Mouse (Mus musculus) heart, postnatal 36 days (tissue): ENCODE measurements at regions not wholly inside any gene's neighbourhood (a gene's known extent, or its start where the extent isn't known, plus 50 kb on each side); places are given as distances from the start of the nearest gene placed in this dataset.

Source experiments
- DNase-seq, 2 experiments: peaks; one replicate each; pipeline ENCODE4 v3.0.0; 2021 to 2022
- intact Hi-C: fragments of 180-260 bp; cut with DNase I; formaldehyde crosslinking; loops from one replicate; pipeline ENCODE4 v1.15.1; 2025

GRCm38 (mm10) chr14:100461141-100462043 lies 176.9 kb upstream of the Klf12 start:
- intact Hi-C loops, result no loop called here
- DNase-seq, result peak; percentile 38 to 40

- intact Hi-C loops, result loop anchor here (2.0 to 5.0 kb wide), 3 partner anchors 172 to 449 kb away; no protein-coding TSS in a partner anchor
- no peak for DNase-seq
These were observed 175.3 kb upstream of the Klf12 start for GRCm38 (mm10) chr14:100459601-100460290.

GRCm38 (mm10) chr14:100458727-100459447 lies 174.4 kb upstream of the Klf12 start:
- intact Hi-C loops, result loop anchor here (2.0 to 5.0 kb wide), 3 partner anchors 172 to 448 kb away; no protein-coding TSS in a partner anchor
- DNase-seq, result peak in 1 of 2 experiments; percentile 18

- DNase-seq, result no peak
- intact Hi-C loops, result loop anchor here (2.0 to 5.0 kb wide), 3 partner anchors 171 to 447 kb away; no protein-coding TSS in a partner anchor
These were observed 173.6 kb upstream of the Klf12 start for GRCm38 (mm10) chr14:100457870-100458726.

GRCm38 (mm10) chr14:100446130-100446529 lies 161.7 kb upstream of the Klf12 start:
- DNase-seq, result no peak
- intact Hi-C loops, result no loop called here

- no peak for DNase-seq
- intact Hi-C loops, result no loop called here
These were observed 160.4 kb upstream of the Klf12 start for GRCm38 (mm10) chr14:100444848-100445247.

GRCm38 (mm10) chr14:100444099-100444498 lies 159.6 kb upstream of the Klf12 start:
- intact Hi-C loops, result no loop called here
- no peak for DNase-seq

GRCm38 (mm10) chr14:100437552-100437951 lies 153.1 kb upstream of the Klf12 start:
- no peak for DNase-seq
- intact Hi-C loops, result no loop called here

- intact Hi-C loops, result no loop called here
These were observed 145.2 kb upstream of the Klf12 start for GRCm38 (mm10) chr14:100429662-100430061.

GRCm38 (mm10) chr14:100426399-100426798 lies 141.9 kb upstream of the Klf12 start:
- no peak for DNase-seq
- intact Hi-C loops, result no loop called here

More at GRCm38 (mm10) chr14:100429662-100430061, 145.2 kb upstream of the Klf12 start:
- DNase-seq, result no peak

- no peak for DNase-seq
- intact Hi-C loops, result no loop called here
These were observed 139.3 kb upstream of the Klf12 start for GRCm38 (mm10) chr14:100423790-100424189.

GRCm38 (mm10) chr14:100421666-100422065 lies 137.2 kb upstream of the Klf12 start:
- DNase-seq, result no peak
- intact Hi-C loops, result no loop called here

GRCm38 (mm10) chr14:100415099-100415498 lies 130.6 kb upstream of the Klf12 start:
- intact Hi-C loops, result no loop called here
- no peak for DNase-seq

- no peak for DNase-seq
- intact Hi-C loops, result no loop called here
These were observed 127.7 kb upstream of the Klf12 start for GRCm38 (mm10) chr14:100412211-100412610.

- DNase-seq, result no peak
- intact Hi-C loops, result no loop called here
These were observed 112.7 kb upstream of the Klf12 start for GRCm38 (mm10) chr14:100397191-100397590.

GRCm38 (mm10) chr14:100375218-100375983 lies 90.9 kb upstream of the Klf12 start:
- DNase-seq, result no peak
- intact Hi-C loops, result no loop called here

GRCm38 (mm10) chr14:100374494-100375217 lies 90.2 kb upstream of the Klf12 start:
- no peak for DNase-seq
- intact Hi-C loops, result no loop called here

- intact Hi-C loops, result no loop called here
- DNase-seq, result no peak
These were observed 81.9 kb upstream of the Klf12 start for GRCm38 (mm10) chr14:100366234-100366864.
